Mouse (Mus musculus): Measurements from ENCODE around the gene Igf2bp2.

DNA sequence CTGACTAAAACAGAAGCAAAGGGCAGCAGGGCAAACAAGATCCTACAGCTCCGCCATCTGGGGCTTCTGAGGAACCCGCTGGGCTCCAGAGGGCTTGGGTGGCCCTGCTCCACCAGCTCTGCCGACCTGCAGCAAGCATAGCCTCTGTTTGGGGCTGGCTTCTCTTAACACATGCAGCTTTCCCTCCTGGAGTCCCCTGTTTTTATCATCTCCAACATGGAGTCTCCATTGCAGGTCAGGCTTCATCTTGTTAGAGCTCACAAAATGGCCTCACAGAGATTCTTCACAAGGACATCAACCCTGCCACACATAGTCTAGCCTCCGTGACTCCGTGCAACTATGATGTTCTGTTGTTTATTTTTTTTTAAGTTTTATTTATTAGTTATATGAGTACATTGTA lies 2.5 kb upstream of the Igf2bp2 start:
- TF ChIP-seq REST (IDR thresholded peaks at IDR 0.05; ENCODE audit: insufficient read depth, insufficient read length) (no peak), POLR2A (IDR thresholded peaks at IDR 0.05; ENCODE audit: insufficient read length, low read depth) (no peak), MAX (IDR thresholded peaks at IDR 0.05; ENCODE audit: low read depth) (no peak), E2F4 (IDR thresholded peaks at IDR 0.05; ENCODE audit: insufficient read depth) (no peak), MYOG (IDR thresholded peaks at IDR 0.05; ENCODE audit: control insufficient read depth in 1 of 3, insufficient read depth in 1 of 3, insufficient read length in 2 of 3, low read depth in 2 of 3) (no peak), MYOD1 (IDR thresholded peaks at IDR 0.05; ENCODE audit: control insufficient read depth in 1 of 3, insufficient read length in 2 of 3, low read depth in 2 of 3) (no peak), USF1 (IDR thresholded peaks at IDR 0.05; ENCODE audit: low read depth) (no peak), POLR2AphosphoS2 (IDR thresholded peaks at IDR 0.05; ENCODE audit: insufficient read length, low read depth) (no peak), CEBPB (IDR thresholded peaks at IDR 0.05; ENCODE audit: insufficient read depth, poor library complexity, severe bottlenecking) (no peak)
